Comparison of ENCODE assay signal across 5 mouse cellular contexts in the genomic region with DNA sequence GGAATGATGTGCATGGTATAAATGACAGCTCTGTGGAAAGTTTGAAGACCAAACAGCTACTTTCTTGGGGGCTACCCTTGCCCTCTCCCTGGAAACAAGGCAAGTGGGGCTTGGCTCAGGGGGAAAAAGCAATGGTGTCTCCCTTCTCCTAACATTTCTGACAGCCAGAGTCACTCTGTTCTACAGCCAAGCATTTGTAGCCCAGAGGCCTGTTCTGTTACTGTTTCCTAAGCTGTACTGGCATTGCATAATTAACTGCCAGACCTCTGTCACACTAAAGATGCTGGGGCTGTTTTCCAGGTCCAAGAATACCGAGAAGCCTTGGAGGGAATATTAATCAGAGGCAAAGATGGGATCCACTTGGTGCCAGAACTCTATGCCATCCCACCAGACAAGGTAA.
"Had no signal": no experiment of that assay in that cellular context is flagged by ENCODE, and none has a peak within 500 bp of the region (broad histone marks: within the 10 kb centered on the region; RNA-seq: fewer than 3 reads in every experiment).

No protein-coding gene starts in this region.

- DNase-seq: kidney, postnatal 36 days; left cerebral cortex, postnatal 4 days; midbrain, embryonic 14.5 days; thymus, adult 18-20 months; thymus, postnatal 14 days had no signal
